Mouse (Mus musculus) fat pad, adult 2 months (tissue): ENCODE measurements around the gene Rab4b.

Experiments used
- DNase-seq: peaks from one replicate; pipeline ENCODE4 v3.0.0-alpha.2; 2011; ENCODE audit warnings: low read depth, low spot score; ENCODE audit errors: extremely low read depth

Gene Rab4b

DNA sequence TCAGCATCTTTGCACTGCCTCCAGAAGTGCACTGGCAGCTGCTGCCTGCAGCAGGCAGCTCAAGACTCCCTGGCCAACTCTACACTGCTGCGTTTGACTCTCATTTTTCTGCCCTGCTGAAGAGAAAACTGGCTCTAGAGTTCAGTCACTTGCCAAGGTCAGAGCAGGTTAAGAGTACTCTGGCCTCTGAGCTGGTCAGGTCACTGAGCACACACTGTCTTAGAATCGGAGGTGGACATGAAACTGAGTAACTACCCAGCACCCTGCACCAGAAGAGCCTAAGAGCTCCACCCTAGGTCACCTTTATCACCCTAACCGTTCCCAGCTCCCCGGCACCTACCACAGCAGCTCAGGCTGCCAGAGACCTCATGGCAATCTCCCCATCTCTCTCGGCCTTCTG, 7.3 kb upstream of the Rab4b start:
- DNase-seq = no peak

GRCm38 (mm10) chr7:27184964-27185363, 6.3 kb upstream of the Rab4b start:
- no peak for DNase-seq

- no peak for DNase-seq
These were observed 3.8 kb upstream of the Rab4b start for GRCm38 (mm10) chr7:27182498-27182897.

- no peak for DNase-seq
These were observed 2.4 kb upstream of the Rab4b start, which contains the start of the genes Gm21983 and Mia for GRCm38 (mm10) chr7:27180837-27181695. Gene Gm21983, minus strand, starts transcription at chr7:27181086. Gene Mia, minus strand, starts transcription at chr7:27181157.

DNA sequence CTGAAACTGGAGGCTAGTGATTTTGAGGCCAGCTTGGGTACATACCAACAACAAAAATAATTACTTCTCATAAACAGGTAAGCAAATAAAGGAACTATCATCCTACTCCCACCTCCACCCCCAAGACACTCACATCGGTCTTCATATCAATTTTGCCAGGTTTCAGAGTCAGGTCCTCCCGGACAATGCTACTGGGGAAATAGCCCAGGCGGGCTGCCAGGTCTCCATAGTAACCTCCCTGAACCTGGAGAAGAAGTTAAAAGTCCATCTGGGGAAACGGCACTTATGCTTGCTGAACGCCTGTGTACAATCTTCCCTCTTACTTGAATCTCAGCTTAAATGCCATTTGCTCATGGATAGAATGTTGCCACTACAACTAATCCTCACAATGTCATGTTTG, 1.3 kb upstream of the Rab4b start:
- no peak for DNase-seq

- DNase-seq = no peak
These were observed 672 bp upstream of the Rab4b start for GRCm38 (mm10) chr7:27179217-27179918.

DNA sequence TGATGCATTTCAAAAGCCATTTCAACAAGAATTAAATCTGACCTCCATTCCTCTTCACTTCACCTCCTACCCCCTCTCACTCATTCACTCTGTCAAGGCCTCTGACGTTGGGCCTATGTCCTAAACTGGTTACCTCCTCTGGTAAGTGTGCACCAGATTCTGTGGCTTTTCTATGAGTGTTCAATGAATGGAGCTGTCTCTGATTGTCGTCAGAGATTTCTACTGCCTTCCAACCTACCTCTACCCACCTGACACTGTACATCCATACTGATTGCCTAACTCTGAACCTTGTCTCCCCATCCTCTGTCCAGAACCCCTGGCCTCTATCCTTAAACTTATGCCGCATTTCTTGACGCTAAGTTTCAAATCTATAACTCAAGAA, 763 bp downstream of the Rab4b start:
- no peak for DNase-seq

DNA sequence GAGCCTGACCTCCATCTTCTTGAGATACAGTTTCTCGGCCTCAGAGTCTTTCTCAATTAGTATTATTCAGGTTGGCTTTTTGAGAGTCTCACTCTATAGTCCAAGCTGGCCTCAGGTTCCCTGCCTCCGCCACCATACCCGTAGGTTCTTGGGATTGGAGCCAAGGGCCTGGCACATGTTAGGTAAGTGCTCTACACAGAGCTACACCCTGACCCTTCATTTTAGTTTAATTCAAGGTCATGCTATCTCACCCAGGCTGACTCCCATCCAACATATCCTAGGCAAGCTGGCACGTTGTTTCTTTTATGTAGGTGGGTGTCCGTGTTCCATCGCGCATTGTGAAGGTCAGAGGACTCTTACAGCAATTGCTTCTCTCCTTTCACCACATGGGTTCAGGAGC, 3.8 kb downstream of the Rab4b start:
- DNase-seq = no peak

DNA sequence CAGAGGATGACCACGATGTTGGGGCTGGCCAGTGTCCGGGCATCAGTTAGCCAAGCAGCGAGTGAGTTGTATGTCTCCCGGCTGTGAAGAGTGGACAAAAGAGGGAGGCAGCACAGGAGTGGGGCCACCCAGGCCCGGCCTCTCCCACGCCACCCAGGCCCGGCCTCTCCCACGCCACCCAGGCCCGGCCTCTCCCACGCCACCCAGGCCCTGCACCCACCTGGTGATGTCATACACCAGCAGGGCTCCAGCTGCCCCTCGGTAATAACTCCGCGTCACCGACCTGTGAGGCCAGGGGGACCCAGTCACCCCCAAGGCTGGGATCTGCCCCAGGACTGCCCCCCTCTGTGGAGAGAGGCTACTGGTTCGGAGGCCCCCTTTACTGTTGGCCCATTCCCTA, 4.2 kb downstream of the Rab4b start:
- no peak for DNase-seq

DNA sequence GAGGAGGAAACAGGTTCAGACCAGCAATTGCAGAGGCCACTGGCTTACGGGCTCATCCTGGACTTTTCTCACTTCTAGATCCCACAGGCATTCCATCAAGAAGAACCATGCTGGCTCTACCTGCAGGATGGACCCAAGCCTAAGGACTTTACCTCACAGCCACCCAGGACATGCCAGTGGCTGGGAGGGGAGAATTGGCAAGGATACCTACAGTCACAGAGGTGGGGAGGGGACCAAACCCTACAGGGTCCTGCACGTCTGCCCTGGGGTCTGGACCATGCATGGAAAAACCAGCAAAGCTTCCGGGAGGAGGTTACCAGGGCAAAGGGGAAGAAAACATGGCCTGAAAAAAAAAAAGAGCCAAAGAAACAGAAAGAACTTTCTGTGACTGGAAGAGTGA, 7.7 kb downstream of the Rab4b start:
- DNase-seq = no peak

GRCm38 (mm10) chr7:27168371-27168770, 10.3 kb downstream of the Rab4b start:
- no peak for DNase-seq

DNA sequence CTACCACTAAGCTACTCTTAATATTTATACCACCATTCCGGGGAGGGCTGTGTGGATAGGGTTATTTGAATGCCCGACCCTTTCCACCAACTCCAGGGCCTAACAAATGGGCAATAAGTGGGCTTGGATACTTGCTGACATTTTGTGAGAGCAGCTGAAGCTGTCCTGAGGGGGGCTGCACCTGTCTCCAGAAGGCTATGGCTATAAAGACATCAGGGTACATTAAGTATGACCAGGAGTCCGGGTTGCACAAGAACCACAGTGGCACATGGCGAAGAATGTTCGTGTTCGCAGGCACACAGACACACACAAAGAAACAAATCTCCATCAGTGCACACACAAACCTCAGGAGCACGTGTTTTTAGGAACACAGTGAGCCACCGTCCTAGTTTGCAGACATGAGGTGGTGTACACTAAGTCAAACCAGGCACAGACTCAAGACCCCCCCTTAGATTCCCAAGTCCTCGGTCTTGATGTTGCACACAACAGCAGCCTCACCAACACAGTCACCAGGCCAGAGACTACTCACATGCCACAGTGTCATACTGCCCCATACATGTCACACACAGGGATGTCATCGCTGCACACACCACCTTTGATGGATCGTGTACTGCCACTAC, 11.1 kb downstream of the Rab4b start:
- no peak for DNase-seq

GRCm38 (mm10) chr7:27166614-27167474, 11.9 kb downstream of the Rab4b start, which contains the start of gene Egln2:
Gene Egln2, minus strand, starts transcription at chr7:27166802.
- DNase-seq = peak; percentile 81

DNA sequence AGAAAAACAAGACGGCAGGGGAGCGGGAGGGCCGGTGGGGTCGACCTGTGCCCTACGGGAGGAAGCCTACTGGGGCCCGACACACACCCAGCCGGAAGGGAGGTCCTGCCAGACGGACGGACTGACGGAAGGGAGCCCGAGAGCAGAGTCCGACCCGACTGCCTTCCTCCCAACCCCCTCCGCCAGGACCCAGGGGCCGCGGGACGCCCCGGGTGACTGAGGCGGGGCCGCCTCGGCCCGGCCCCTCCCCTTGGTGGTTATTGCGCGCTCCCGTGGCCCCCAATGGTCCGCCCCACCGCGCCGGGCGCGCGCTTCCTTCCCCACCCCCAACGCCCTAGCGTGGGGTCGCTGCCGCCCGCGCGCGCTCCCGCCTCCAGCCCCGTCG, 12.5 kb downstream of the Rab4b start:
- no peak for DNase-seq

GRCm38 (mm10) chr7:27165696-27166095, 13.0 kb downstream of the Rab4b start:
- DNase-seq = no peak

DNA sequence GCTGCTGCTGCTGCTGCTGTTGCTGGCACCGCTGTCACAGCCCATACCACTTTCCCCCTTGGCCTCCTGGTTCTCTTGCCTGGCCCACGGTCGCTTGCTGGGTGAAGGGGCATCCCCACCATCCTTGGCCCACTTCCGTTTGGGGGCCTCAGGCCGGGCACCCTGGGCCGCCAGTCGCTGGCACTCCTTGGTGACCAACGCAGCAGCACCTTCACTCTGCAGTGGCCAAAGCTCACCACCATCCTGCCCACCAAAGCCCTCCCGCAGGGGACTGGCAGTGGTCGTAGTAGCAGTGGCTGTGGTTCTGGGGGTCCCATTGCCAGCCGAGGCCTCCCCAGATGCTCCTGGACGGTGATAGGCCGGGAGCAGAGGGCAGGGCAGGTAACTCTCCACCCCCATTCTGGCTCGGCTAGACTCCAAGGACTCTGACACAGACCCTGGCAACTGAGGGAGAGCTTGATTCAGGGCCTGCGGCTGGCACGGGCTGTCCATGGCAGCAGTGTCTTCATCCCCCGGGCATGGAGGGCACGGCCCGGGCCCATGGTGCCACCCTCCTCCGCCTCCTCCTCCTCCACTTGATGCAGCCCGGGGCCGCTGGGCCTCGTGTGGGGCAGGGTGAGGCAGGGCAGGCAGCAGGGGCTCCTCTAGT, 13.6 kb downstream of the Rab4b start:
- DNase-seq = no peak

DNA sequence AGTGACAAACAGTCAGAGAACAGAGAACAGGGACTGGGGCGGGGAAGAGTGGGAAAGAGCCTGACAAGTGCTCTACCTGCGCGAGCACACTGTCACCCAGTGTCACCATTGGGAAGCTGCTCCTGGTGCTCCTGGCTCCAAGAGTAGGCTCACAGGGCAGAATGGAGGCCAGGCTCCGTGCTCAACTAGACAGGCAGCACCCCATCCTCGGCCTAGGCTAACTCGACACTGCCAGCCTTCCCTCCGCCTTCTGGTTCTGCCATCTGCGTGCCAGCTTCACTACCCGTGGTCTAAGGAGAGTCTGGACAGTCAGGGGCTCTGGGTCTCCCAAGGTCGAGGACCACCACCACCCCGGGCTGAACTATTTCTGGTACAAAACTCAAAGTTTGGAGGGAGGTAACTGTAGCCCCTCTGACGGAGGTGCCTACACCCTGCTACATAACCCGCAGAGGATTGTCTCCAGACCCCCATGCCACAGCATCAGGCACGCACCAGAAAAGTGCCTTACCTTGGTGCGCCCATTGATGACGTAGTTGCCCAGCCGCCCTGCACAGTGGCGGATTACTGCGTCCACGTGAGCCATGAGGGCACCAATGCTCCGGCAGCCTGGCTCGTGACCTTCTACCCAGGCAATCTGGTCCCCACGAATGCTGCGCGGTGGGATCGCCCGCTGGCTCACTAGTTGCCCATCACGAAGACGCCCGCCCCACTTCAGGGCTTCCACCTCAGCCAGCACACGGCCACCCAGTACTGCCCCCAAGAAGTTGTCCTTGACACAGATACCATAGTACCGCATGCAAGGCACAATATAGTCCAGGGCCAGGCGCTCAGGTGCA, 14.4 kb downstream of the Rab4b start:
- DNase-seq = no peak

DNA sequence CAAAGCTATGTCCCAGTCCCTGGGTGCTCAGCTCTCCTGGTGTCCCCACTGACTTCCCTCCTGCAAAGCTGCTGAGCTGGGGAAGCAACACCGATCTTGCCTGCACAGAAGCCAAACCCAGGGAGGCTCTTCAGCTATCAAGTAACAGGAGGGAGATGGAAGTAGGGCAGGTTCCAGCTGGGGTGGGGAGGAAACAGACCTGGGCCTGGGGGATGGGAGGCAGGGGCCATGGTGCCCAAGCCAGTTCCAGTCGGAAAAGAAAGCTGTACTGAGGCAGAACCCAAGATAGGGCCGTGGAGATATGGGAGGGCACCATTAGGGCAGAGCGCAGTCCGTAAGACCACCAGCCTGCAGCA, 15.3 kb downstream of the Rab4b start:
- DNase-seq = no peak

DNA sequence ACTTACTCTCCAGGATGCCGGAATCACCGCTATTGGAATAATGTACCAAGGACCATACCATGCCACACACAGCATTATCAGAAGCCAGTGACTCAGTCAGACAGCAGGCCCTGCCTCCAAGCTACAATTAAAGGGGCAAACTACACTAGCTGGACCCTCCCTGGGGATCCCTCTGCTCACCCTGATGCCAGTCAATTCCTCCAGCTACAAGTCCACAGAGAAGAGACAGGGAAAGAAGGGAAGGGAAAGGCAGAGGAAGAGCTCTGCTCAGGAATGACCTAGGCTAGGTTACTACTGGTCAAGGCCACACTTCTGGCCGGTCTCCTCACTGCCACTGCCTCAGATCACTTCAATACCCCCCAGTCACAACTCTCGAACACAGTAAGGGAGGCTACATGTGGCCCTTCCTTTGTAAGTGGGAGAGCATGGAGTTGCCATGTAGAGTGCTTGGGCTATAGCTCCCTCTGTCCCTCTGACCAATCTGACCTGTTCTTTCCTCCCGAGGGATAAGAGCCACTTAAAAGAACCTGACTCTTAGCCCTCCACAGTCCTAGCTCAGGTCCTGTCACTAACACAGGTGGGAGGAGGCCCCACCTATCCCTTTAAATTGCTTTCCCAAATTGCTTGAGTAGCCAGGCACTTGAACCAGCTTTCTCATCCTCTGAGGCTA, 15.8 kb downstream of the Rab4b start:
- no peak for DNase-seq
